Mouse (Mus musculus): Measurements from ENCODE around the gene Tmed3. TPM values are rescaled to one million over a fixed set of nuclear protein-coding genes. Genes with fewer than 3 reads are reported as not detected.

The Tmed3 gene
- polyA plus RNA-seq, 1 experiment from 2014 or later = 103 TPM

DNA sequence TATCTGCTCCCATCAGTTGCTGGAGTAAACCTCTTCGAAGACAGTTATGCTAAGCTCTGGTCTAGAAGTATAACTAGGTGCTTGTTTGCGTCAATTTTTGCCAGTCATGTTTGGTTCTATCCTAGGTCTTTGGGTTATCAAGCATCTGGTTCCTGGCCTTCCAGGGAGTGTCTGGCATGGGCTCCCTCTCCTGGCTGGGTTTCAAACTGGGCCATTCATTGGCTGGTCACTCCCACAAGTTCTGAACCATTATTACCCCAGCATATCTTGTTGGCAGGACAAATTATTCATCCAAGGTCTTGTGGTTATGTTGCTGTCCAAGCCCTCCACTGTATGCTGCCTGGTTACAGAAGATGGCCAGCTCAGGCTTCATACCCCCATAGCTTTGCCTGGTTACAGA is 11.2 kb downstream of the Tmed3 start:
- Histone ChIP-seq H3K9me3 (ENCODE audit: control insufficient read depth, low read length) (no peaks in the 10 kb centered on the region), H3K4me3 (ENCODE audit: low read length) (no peak overlapping the region), H3K4me1 (replicated peaks; ENCODE audit: control insufficient read depth, insufficient read depth, low read length) (no peaks in the 10 kb centered on the region), H3K27ac (ENCODE audit: low read length) (no peak overlapping the region), H3K9ac (ENCODE audit: low read length) (no peak overlapping the region), H3K4me2 (ENCODE audit: low read depth, low read length) (no peak overlapping the region), H3K27me3 (ENCODE audit: control insufficient read depth, insufficient read depth, low read depth, low read length) (no peaks in the 10 kb centered on the region), H3K36me3 (ENCODE audit: control insufficient read depth, insufficient read depth, low read length) (peaks cover 2% of the 10 kb centered on the region)
- no peak for ATAC-seq (ENCODE audit: low read depth)
- 84% methylated on average over 2 of the region's 2 CpGs for WGBS

DNA sequence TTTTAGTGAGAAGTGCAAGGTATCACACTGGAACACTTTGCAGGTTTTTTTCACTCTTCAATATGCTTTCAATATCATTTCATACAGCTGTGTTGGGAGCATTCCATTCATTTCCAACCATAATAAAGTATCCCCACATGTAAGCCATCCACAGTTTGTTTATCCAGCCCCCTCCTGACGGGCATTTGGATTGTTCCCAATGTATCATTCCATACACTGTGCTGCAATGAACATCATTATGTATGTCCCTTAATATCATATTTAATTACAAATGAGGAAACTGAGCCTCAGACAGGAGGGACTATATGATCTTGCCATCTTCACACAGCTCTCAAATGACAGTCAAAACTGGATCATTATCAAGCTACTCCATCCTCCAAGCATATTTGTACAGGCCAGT is 15.7 kb downstream of the Tmed3 start:
- Histone ChIP-seq H3K36me3 (ENCODE audit: control insufficient read depth, insufficient read depth, low read length) (no peaks in the 10 kb centered on the region), H3K4me3 (ENCODE audit: low read length) (no peak overlapping the region), H3K27me3 (ENCODE audit: control insufficient read depth, insufficient read depth, low read depth, low read length) (no peaks in the 10 kb centered on the region), H3K4me1 (replicated peaks; ENCODE audit: control insufficient read depth, insufficient read depth, low read length) (no peaks in the 10 kb centered on the region), H3K27ac (ENCODE audit: low read length) (no peak overlapping the region), H3K9me3 (ENCODE audit: control insufficient read depth, low read length) (no peaks in the 10 kb centered on the region), H3K4me2 (ENCODE audit: low read depth, low read length) (no peak overlapping the region), H3K9ac (ENCODE audit: low read length) (no peak overlapping the region)
- 36% methylated on average over 1 of the region's 1 CpGs for WGBS
- no peak for ATAC-seq (ENCODE audit: low read depth)

- 52% methylated on average over 10 of the region's 10 CpGs for WGBS
- Histone ChIP-seq H3K9ac (ENCODE audit: low read length) (no peak overlapping the region), H3K9me3 (ENCODE audit: control insufficient read depth, low read length) (no peaks in the 10 kb centered on the region), H3K4me3 (ENCODE audit: low read length) (no peak overlapping the region), H3K4me2 (ENCODE audit: low read depth, low read length) (no peak overlapping the region), H3K36me3 (ENCODE audit: control insufficient read depth, insufficient read depth, low read length) (no peaks in the 10 kb centered on the region), H3K27ac (ENCODE audit: low read length) (no peak overlapping the region), H3K4me1 (replicated peaks; ENCODE audit: control insufficient read depth, insufficient read depth, low read length) (no peaks in the 10 kb centered on the region), H3K27me3 (ENCODE audit: control insufficient read depth, insufficient read depth, low read depth, low read length) (no peaks in the 10 kb centered on the region)
- no peak for ATAC-seq (ENCODE audit: low read depth)
These were observed 17.2 kb downstream of the Tmed3 start for GRCm38 (mm10) chr9:89687503-89688226.

DNA sequence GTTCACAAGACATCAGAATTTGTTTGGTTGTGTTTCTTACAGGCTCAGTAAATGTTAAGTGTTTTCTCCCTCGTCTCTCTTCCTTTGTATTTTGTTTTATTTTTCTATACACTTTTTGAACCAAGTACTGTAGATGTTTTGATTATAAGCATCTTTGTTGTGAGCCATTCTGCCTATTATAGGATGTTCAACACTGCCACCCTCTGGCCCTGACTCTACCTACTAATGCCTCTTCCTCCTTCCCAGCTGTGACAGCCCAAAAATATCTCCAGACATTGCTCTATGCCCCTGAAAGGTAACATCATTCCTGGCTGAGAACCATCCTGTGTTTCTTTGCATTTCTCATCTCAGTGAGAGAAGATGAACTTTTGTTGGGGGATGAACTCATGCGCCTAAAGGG is 18.6 kb downstream of the Tmed3 start:
- Histone ChIP-seq H3K4me2 (ENCODE audit: low read depth, low read length) (no peak overlapping the region), H3K27ac (ENCODE audit: low read length) (no peak overlapping the region), H3K4me1 (replicated peaks; ENCODE audit: control insufficient read depth, insufficient read depth, low read length) (no peaks in the 10 kb centered on the region), H3K9ac (ENCODE audit: low read length) (no peak overlapping the region), H3K9me3 (ENCODE audit: control insufficient read depth, low read length) (no peaks in the 10 kb centered on the region), H3K4me3 (ENCODE audit: low read length) (no peak overlapping the region), H3K27me3 (ENCODE audit: control insufficient read depth, insufficient read depth, low read depth, low read length) (no peaks in the 10 kb centered on the region), H3K36me3 (ENCODE audit: control insufficient read depth, insufficient read depth, low read length) (no peaks in the 10 kb centered on the region)
- WGBS = 53% methylated on average over 2 of the region's 2 CpGs
- ATAC-seq (ENCODE audit: low read depth) = no peak

DNA sequence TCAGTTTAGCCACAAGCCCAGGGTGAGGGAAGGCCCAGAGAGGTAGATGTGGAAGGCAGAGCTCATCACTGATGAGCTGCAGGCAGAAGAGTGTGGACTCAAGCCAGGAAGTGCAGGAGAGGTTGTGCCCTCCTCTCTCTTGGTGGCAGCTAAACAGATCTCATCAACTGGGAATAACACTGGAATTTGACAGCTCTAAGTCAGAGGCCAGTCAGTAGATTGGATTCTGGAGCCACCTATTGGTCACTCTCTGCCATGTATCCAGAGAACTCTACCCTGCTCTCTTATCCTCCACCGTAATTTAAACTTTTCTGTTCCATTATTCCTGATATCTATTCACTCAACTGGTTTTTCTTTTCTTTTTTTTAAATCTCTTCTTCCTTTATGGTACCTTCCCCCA is 25.9 kb downstream of the Tmed3 start:
- Histone ChIP-seq H3K4me2 (ENCODE audit: low read depth, low read length) (no peak overlapping the region), H3K27ac (ENCODE audit: low read length) (no peak overlapping the region), H3K27me3 (ENCODE audit: control insufficient read depth, insufficient read depth, low read depth, low read length) (no peaks in the 10 kb centered on the region), H3K36me3 (ENCODE audit: control insufficient read depth, insufficient read depth, low read length) (no peaks in the 10 kb centered on the region), H3K4me1 (replicated peaks; ENCODE audit: control insufficient read depth, insufficient read depth, low read length) (no peaks in the 10 kb centered on the region), H3K9ac (ENCODE audit: low read length) (no peak overlapping the region), H3K9me3 (ENCODE audit: control insufficient read depth, low read length) (no peaks in the 10 kb centered on the region), H3K4me3 (ENCODE audit: low read length) (no peak overlapping the region)
- WGBS = 45% methylated on average over 1 of the region's 1 CpGs
- ATAC-seq (ENCODE audit: low read depth) = peak; percentile 70

- 44% methylated on average over 3 of the region's 3 CpGs for WGBS
- Histone ChIP-seq H3K36me3 (ENCODE audit: control insufficient read depth, insufficient read depth, low read length) (no peaks in the 10 kb centered on the region), H3K27me3 (ENCODE audit: control insufficient read depth, insufficient read depth, low read depth, low read length) (no peaks in the 10 kb centered on the region), H3K4me3 (ENCODE audit: low read length) (no peak overlapping the region), H3K9ac (ENCODE audit: low read length) (no peak overlapping the region), H3K4me2 (ENCODE audit: low read depth, low read length) (no peak overlapping the region), H3K9me3 (ENCODE audit: control insufficient read depth, low read length) (no peaks in the 10 kb centered on the region), H3K27ac (ENCODE audit: low read length) (no peak overlapping the region), H3K4me1 (replicated peaks; ENCODE audit: control insufficient read depth, insufficient read depth, low read length) (no peaks in the 10 kb centered on the region)
- peak; percentile 49; the same call in 1 of the 2 replicates for ATAC-seq (ENCODE audit: low read depth)
These were observed 30.8 kb downstream of the Tmed3 start for GRCm38 (mm10) chr9:89674014-89674618.

DNA sequence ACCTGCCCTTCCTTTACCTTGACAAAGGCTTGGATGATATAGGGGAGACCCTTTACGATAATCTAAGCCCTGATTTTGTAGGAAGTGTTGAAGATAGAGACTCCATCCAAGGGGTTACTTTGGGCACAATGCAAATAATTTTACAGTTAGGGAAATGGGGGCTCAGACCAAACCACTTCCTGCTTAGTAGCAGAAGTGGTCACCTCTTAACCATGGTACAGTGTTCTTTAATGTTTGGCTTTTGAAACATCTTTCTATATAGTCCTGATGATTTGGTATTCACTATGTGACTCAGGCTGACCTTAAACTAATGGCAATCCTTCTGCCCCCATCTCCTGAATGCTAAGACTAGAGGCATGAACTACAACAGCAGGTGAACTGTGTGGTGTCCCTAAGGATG is 31.5 kb downstream of the Tmed3 start:
- H3K9me3 ChIP-seq (ENCODE audit: control insufficient read depth, low read length) = no peaks in the 10 kb centered on the region
- no peak overlapping the region for H3K4me3 ChIP-seq (ENCODE audit: low read length)
- WGBS = 79% methylated on average over 1 of the region's 1 CpGs
- no peak overlapping the region for H3K9ac ChIP-seq (ENCODE audit: low read length)
- no peaks in the 10 kb centered on the region for H3K36me3 ChIP-seq (ENCODE audit: control insufficient read depth, insufficient read depth, low read length)
- no peak for ATAC-seq (ENCODE audit: low read depth)
- no peaks in the 10 kb centered on the region for H3K27me3 ChIP-seq (ENCODE audit: control insufficient read depth, insufficient read depth, low read depth, low read length)
- H3K27ac ChIP-seq (ENCODE audit: low read length) = no peak overlapping the region
- H3K4me1 ChIP-seq (replicated peaks; ENCODE audit: control insufficient read depth, insufficient read depth, low read length) = no peaks in the 10 kb centered on the region
- no peak overlapping the region for H3K4me2 ChIP-seq (ENCODE audit: low read depth, low read length)

- H3K27ac ChIP-seq (ENCODE audit: low read length) = no peak overlapping the region
- H3K4me2 ChIP-seq (ENCODE audit: low read depth, low read length) = no peak overlapping the region
- H3K36me3 ChIP-seq (ENCODE audit: control insufficient read depth, insufficient read depth, low read length) = no peaks in the 10 kb centered on the region
- H3K9ac ChIP-seq (ENCODE audit: low read length) = no peak overlapping the region
- 73% methylated on average over 4 of the region's 4 CpGs for WGBS
- H3K27me3 ChIP-seq (ENCODE audit: control insufficient read depth, insufficient read depth, low read depth, low read length) = no peaks in the 10 kb centered on the region
- ATAC-seq (ENCODE audit: low read depth) = no peak
- no peaks in the 10 kb centered on the region for H3K9me3 ChIP-seq (ENCODE audit: control insufficient read depth, low read length)
- H3K4me1 ChIP-seq (replicated peaks; ENCODE audit: control insufficient read depth, insufficient read depth, low read length) = no peaks in the 10 kb centered on the region
- no peak overlapping the region for H3K4me3 ChIP-seq (ENCODE audit: low read length)
These were observed 35.0 kb downstream of the Tmed3 start for GRCm38 (mm10) chr9:89669878-89670277.

GRCm38 (mm10) chr9:89667306-89667942 is 37.4 kb downstream of the Tmed3 start:
- Histone ChIP-seq H3K9me3 (ENCODE audit: control insufficient read depth, low read length) (no peaks in the 10 kb centered on the region), H3K27me3 (ENCODE audit: control insufficient read depth, insufficient read depth, low read depth, low read length) (no peaks in the 10 kb centered on the region), H3K4me2 (ENCODE audit: low read depth, low read length) (no peak overlapping the region), H3K4me1 (replicated peaks; ENCODE audit: control insufficient read depth, insufficient read depth, low read length) (no peaks in the 10 kb centered on the region), H3K9ac (ENCODE audit: low read length) (no peak overlapping the region), H3K27ac (ENCODE audit: low read length) (no peak overlapping the region), H3K4me3 (ENCODE audit: low read length) (no peak overlapping the region), H3K36me3 (ENCODE audit: control insufficient read depth, insufficient read depth, low read length) (no peaks in the 10 kb centered on the region)
- ATAC-seq (ENCODE audit: low read depth) = no peak
- 67% methylated on average over 4 of the region's 4 CpGs for WGBS
